Mouse (Mus musculus): ENCODE measurements around the gene Asap3.

DNA sequence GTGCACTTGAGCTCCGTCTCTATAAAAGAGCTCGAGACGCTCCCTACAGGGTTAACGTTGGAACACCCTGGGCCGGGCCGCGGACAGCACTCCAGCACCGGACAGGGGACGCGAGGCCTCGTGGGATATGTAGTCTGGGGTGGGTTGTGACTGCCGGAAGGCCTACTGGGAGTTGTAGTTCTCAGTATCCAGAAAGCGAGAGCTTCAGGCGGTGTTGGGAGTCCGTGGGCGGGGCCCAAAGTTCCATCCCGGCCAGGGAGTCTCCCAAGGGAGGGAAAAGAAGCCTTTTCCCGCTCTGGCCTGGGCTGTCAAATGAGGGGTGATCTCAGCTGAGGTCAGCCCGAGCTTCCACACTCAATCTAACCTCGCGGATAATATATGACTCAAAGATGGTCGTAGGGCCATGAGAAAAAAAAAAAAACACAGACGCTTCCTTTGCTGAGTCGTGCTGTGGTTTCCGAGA, 79.2 kb downstream of the Asap3 start:
- TF ChIP-seq CTCF (IDR thresholded peaks at IDR 0.05; ENCODE audit: low read depth, low read length) (no peak), POLR2AphosphoS5 (IDR thresholded peaks at IDR 0.05; ENCODE audit: insufficient replicate concordance, low read depth, low read length) (no peak)
